Mouse (Mus musculus): ENCODE data around the gene Chrne. TPM values are rescaled to one million over a fixed set of nuclear protein-coding genes. Genes with fewer than 3 reads are reported as not detected.

Gene Chrne
- polyA plus RNA-seq, 1 experiment from 2014 or later = 0.37 TPM

Other genes starting within 250 kb of the Chrne start
- gene Pelp1, start 209.2 kb downstream of the Chrne start, polyA plus RNA-seq (2016; fragmentation: Nextera tagmentation; extraction: Ambion mirVana) = 28.4 and 29.3 TPM in 2 replicates
- 13.5 TPM in 2 replicates for gene Arrb2, start 186.6 kb downstream of the Chrne start, polyA plus RNA-seq (2016; fragmentation: Nextera tagmentation; extraction: Ambion mirVana)
- gene Med11, start 167.3 kb downstream of the Chrne start, polyA plus RNA-seq (2016; fragmentation: Nextera tagmentation; extraction: Ambion mirVana) = 22.6 and 24.0 TPM in 2 replicates
- gene Zmynd15, start 159.8 kb downstream of the Chrne start, polyA plus RNA-seq (2016; fragmentation: Nextera tagmentation; extraction: Ambion mirVana) = 1.9 and 2.9 TPM in 2 replicates
- gene Cxcl16, start 159.2 kb downstream of the Chrne start, polyA plus RNA-seq (2016; fragmentation: Nextera tagmentation; extraction: Ambion mirVana) = 6.1 and 8.6 TPM in 2 replicates
- gene Tm4sf5, start 114.0 kb downstream of the Chrne start, polyA plus RNA-seq (2016; fragmentation: Nextera tagmentation; extraction: Ambion mirVana) = 9.7 and 11.3 TPM in 2 replicates
- 0.30 and 0.54 TPM in 2 replicates for gene Vmo1, start 104.6 kb downstream of the Chrne start, polyA plus RNA-seq (2016; fragmentation: Nextera tagmentation; extraction: Ambion mirVana)
- gene Gltpd2, start 100.0 kb downstream of the Chrne start, polyA plus RNA-seq (2016; fragmentation: Nextera tagmentation; extraction: Ambion mirVana) = 0.23 and 0.65 TPM in 2 replicates
- 575 and 577 TPM in 2 replicates for gene Psmb6, start 93.8 kb downstream of the Chrne start, polyA plus RNA-seq (2016; fragmentation: Nextera tagmentation; extraction: Ambion mirVana)
- not detected in 2 replicates for gene Gm40193, start 86.3 kb downstream of the Chrne start, polyA plus RNA-seq (2016; fragmentation: Nextera tagmentation; extraction: Ambion mirVana)
- gene Pld2, start 79.2 kb downstream of the Chrne start, polyA plus RNA-seq (2016; fragmentation: Nextera tagmentation; extraction: Ambion mirVana) = 12.6 TPM in 2 replicates
- 13.7 and 14.8 TPM in 2 replicates for gene Mink1, start 56.3 kb downstream of the Chrne start, polyA plus RNA-seq (2016; fragmentation: Nextera tagmentation; extraction: Ambion mirVana)
- not detected in 2 replicates for gene 4930544D05Rik, start 3.4 kb downstream of the Chrne start, polyA plus RNA-seq (2016; fragmentation: Nextera tagmentation; extraction: Ambion mirVana)
- 1.4 and 2.2 TPM in 2 replicates for gene Gp1ba, start 19.9 kb upstream of the Chrne start, polyA plus RNA-seq (2016; fragmentation: Nextera tagmentation; extraction: Ambion mirVana)
- gene Rnf167, start 28.0 kb upstream of the Chrne start, polyA plus RNA-seq (2016; fragmentation: Nextera tagmentation; extraction: Ambion mirVana) = 67.4 and 70.1 TPM in 2 replicates
- 227 and 229 TPM in 2 replicates for gene Slc25a11, start 28.3 kb upstream of the Chrne start, polyA plus RNA-seq (2016; fragmentation: Nextera tagmentation; extraction: Ambion mirVana)
- 1,661 and 1,678 TPM in 2 replicates for gene Pfn1, start 35.4 kb upstream of the Chrne start, polyA plus RNA-seq (2016; fragmentation: Nextera tagmentation; extraction: Ambion mirVana)
- 238 and 239 TPM in 2 replicates for gene Eno3, start 38.0 kb upstream of the Chrne start, polyA plus RNA-seq (2016; fragmentation: Nextera tagmentation; extraction: Ambion mirVana)
- gene Spag7, start 50.2 kb upstream of the Chrne start, polyA plus RNA-seq (2016; fragmentation: Nextera tagmentation; extraction: Ambion mirVana) = 164 and 170 TPM in 2 replicates
- 10.9 and 16.5 TPM in 2 replicates for gene Camta2, start 68.9 kb upstream of the Chrne start, polyA plus RNA-seq (2016; fragmentation: Nextera tagmentation; extraction: Ambion mirVana)
- 1.7 and 1.8 TPM in 2 replicates for gene Inca1, start 80.9 kb upstream of the Chrne start, polyA plus RNA-seq (2016; fragmentation: Nextera tagmentation; extraction: Ambion mirVana)
- gene Kif1c, start 81.3 kb upstream of the Chrne start, polyA plus RNA-seq (2016; fragmentation: Nextera tagmentation; extraction: Ambion mirVana) = 3.9 and 4.5 TPM in 2 replicates
- 7.3 and 8.3 TPM in 2 replicates for gene Zfp3, start 145.0 kb upstream of the Chrne start, polyA plus RNA-seq (2016; fragmentation: Nextera tagmentation; extraction: Ambion mirVana)
- gene Scimp, start 193.4 kb upstream of the Chrne start, polyA plus RNA-seq (2016; fragmentation: Nextera tagmentation; extraction: Ambion mirVana) = not detected in 2 replicates
- 33.3 and 35.1 TPM in 2 replicates for gene Rabep1, start 225.6 kb upstream of the Chrne start, polyA plus RNA-seq (2016; fragmentation: Nextera tagmentation; extraction: Ambion mirVana)